Mouse (Mus musculus): Measurements from ENCODE around the gene Zwilch. TPM values are rescaled to one million over a fixed set of nuclear protein-coding genes. Genes with fewer than 3 reads are reported as not detected.

Zwilch gene
- total and polyA plus RNA-seq, 3 experiments = 49.3 to 74.1 (median 72.8) TPM

DNA sequence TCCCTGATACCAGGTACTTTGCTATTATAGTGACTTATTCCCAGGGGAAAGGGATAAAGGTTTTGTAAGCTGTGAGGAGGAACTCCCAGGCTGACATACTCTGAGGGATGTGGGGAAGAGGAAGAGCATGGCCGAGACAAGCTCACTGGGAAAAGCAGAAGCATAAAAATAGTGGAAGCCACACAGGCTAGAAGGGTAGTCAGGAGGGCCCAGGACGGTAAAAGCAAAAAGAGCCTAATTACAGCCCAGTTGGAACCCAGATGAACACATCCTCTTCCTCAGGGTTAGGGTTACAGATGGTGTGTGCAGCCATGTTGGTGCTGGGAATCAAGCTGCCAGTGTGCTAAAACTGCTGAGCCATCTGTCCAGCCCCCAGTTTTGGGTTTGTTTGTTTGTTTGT is 49.2 kb upstream of the Zwilch start:
- DNase-seq (ENCODE audit: extremely low read depth) = no peak
- no peak for TF ChIP-seq BHLHE40 (IDR thresholded peaks at IDR 0.05; ENCODE audit: low read depth, low read length)
- TF ChIP-seq MAZ (IDR thresholded peaks at IDR 0.05; ENCODE audit: low read depth, low read length) = no peak
- TF ChIP-seq SMC3 (IDR thresholded peaks at IDR 0.05; ENCODE audit: low read depth, low read length) = no peak
- TF ChIP-seq HCFC1 (IDR thresholded peaks at IDR 0.05; ENCODE audit: low read depth, low read length) = no peak
- TF ChIP-seq ZC3H11A (IDR thresholded peaks at IDR 0.05; ENCODE audit: low read depth, low read length) = no peak
- TF ChIP-seq EP300 (IDR thresholded peaks at IDR 0.05; ENCODE audit: low read length) = no peak
- TF ChIP-seq E2F4 (IDR thresholded peaks at IDR 0.05; ENCODE audit: insufficient replicate concordance, low read depth, low read length) = no peak
- TF ChIP-seq NELFE (IDR thresholded peaks at IDR 0.05; ENCODE audit: low read depth, low read length) = no peak
- TF ChIP-seq USF2 (conservative IDR thresholded peaks at IDR 0.05; ENCODE audit: low read depth, low read length) = no peak
- TF ChIP-seq USF1 (IDR thresholded peaks at IDR 0.05; ENCODE audit: low read depth, low read length) = no peak
- TF ChIP-seq TBP (conservative IDR thresholded peaks at IDR 0.05; ENCODE audit: low read depth, low read length) = no peak
- no peak for TF ChIP-seq MAFK (IDR thresholded peaks at IDR 0.05; ENCODE audit: insufficient replicate concordance, low read length)
- no peak for TF ChIP-seq ZMIZ1 (IDR thresholded peaks at IDR 0.05; ENCODE audit: low read depth, low read length)
- TF ChIP-seq CTCF (conservative IDR thresholded peaks at IDR 0.05 in 1 of 2, IDR thresholded peaks at IDR 0.05 in 1 of 2; ENCODE audit: low read depth in 2 of 2, low read length in 2 of 2) = no peak
- TF ChIP-seq ETS1 (conservative IDR thresholded peaks at IDR 0.05; ENCODE audit: low read depth, low read length) = no peak
- no peak for TF ChIP-seq POLR2A (IDR thresholded peaks at IDR 0.05; ENCODE audit: low read depth, low read length)
- TF ChIP-seq NRF1 (IDR thresholded peaks at IDR 0.05; ENCODE audit: low read depth, low read length) = no peak
- no peak for TF ChIP-seq SIN3A (IDR thresholded peaks at IDR 0.05; ENCODE audit: low read length)
- no peak for TF ChIP-seq MXI1 (IDR thresholded peaks at IDR 0.05; ENCODE audit: low read depth, low read length)
- no peak for TF ChIP-seq RCOR1 (conservative IDR thresholded peaks at IDR 0.05; ENCODE audit: low read depth, low read length)
- H3K4me2 ChIP-seq (ENCODE audit: insufficient read depth, low read depth, poor library complexity, severe bottlenecking) = no peak overlapping the region
- no peaks in the 10 kb centered on the region for H3K9me3 ChIP-seq (replicated peaks; ENCODE audit: low read length)
- dilution Hi-C loops (cut with MboI; ENCODE audit: extremely low pct_ligation_motif_present, extremely low pct_unique_long_range_greater_than_20kb, low sequenced_read_pairs) (no loop called here), in situ Hi-C loops (cut with MboI; ENCODE audit: low pct_ligation_motif_present, low pct_unique_long_range_greater_than_20kb, low sequenced_read_pairs) (no loop called here)
- H3K4me1 ChIP-seq (ENCODE audit: control insufficient read depth in 1 of 2, insufficient read depth in 2 of 2) = peaks cover 0 to 33% of the 10 kb centered on the region in 2 experiments; a peak in 2 of 4 replicates
- 0 out of 2 replicates have a peak, but pooled peaks cover 3% of the 10 kb centered on the region for H3K79me2 ChIP-seq (replicated peaks; ENCODE audit: control insufficient read depth, extremely low read depth, insufficient read depth, poor library complexity, severe bottlenecking)
- H3K9ac ChIP-seq (ENCODE audit: insufficient read depth, low read depth) = no peak overlapping the region
- no peaks in the 10 kb centered on the region for H3K27me3 ChIP-seq (replicated peaks)
- H3K4me3 ChIP-seq (replicated peaks in 1 of 3; ENCODE audit: low read depth in 2 of 3, low read length in 2 of 3, poor library complexity in 1 of 3) = no peak overlapping the region
- H3K27ac ChIP-seq (ENCODE audit: insufficient read depth, low read depth) = no peak overlapping the region
- peaks cover 0 to 54% of the 10 kb centered on the region in 2 experiments for H3K36me3 ChIP-seq (replicated peaks in 1 of 2; ENCODE audit: control insufficient read depth in 1 of 2, insufficient read depth in 1 of 2, low read length in 1 of 2)

DNA sequence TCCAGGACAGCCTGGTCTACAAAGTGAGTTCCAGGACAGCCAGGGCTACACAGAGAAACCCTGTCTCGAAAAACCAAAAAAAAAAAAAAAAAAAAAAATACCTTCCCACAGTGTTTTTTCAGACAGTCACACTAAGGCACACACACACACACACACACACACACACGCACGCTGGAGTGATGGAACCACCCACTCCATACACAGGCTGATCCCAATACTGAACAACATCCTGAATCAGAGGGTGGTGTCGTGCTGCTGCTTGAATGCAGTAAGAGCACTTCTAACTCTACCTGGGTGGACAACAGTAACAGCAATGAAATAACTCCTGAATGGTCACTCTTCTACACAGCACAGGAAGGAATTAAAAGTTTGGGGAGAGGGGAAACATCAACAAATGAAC is 48.6 kb upstream of the Zwilch start:
- Histone ChIP-seq H3K79me2 (replicated peaks; ENCODE audit: control insufficient read depth, extremely low read depth, insufficient read depth, poor library complexity, severe bottlenecking) (peaks cover 3% of the 10 kb centered on the region; the same call in 1 of the 2 replicates), H3K36me3 (replicated peaks in 1 of 2; ENCODE audit: control insufficient read depth in 1 of 2, insufficient read depth in 1 of 2, low read length in 1 of 2) (peaks cover 0 to 56% of the 10 kb centered on the region in 2 experiments), H3K9me3 (replicated peaks; ENCODE audit: low read length) (no peaks in the 10 kb centered on the region), H3K4me2 (ENCODE audit: insufficient read depth, low read depth, poor library complexity, severe bottlenecking) (no peak overlapping the region), H3K27ac (ENCODE audit: insufficient read depth, low read depth) (no peak overlapping the region), H3K9ac (ENCODE audit: insufficient read depth, low read depth) (no peak overlapping the region), H3K27me3 (replicated peaks) (no peaks in the 10 kb centered on the region), H3K4me3 (replicated peaks in 1 of 3; ENCODE audit: low read depth in 2 of 3, low read length in 2 of 3, poor library complexity in 1 of 3) (no peak overlapping the region), H3K4me1 (ENCODE audit: control insufficient read depth in 1 of 2, insufficient read depth in 2 of 2) (peaks cover 0 to 31% of the 10 kb centered on the region in 2 experiments; a peak in 2 of 4 replicates)
- no peak for DNase-seq (ENCODE audit: extremely low read depth)
- TF ChIP-seq BHLHE40 (IDR thresholded peaks at IDR 0.05; ENCODE audit: low read depth, low read length) (no peak), SIN3A (IDR thresholded peaks at IDR 0.05; ENCODE audit: low read length) (no peak), E2F4 (IDR thresholded peaks at IDR 0.05; ENCODE audit: insufficient replicate concordance, low read depth, low read length) (no peak), USF1 (IDR thresholded peaks at IDR 0.05; ENCODE audit: low read depth, low read length) (no peak), SMC3 (IDR thresholded peaks at IDR 0.05; ENCODE audit: low read depth, low read length) (no peak), POLR2AphosphoS2 (IDR thresholded peaks at IDR 0.05; ENCODE audit: low read depth, low read length) (no peak), HCFC1 (IDR thresholded peaks at IDR 0.05; ENCODE audit: low read depth, low read length) (no peak)
- dilution Hi-C loops (cut with MboI; ENCODE audit: extremely low pct_ligation_motif_present, extremely low pct_unique_long_range_greater_than_20kb, low sequenced_read_pairs) = no loop called here
- in situ Hi-C loops (cut with MboI; ENCODE audit: low pct_ligation_motif_present, low pct_unique_long_range_greater_than_20kb, low sequenced_read_pairs) = no loop called here
